Mouse (Mus musculus) thymus, adult 2 months (tissue): ENCODE measurements around the gene Scrg1. TPM values are rescaled to one million over a fixed set of nuclear protein-coding genes. Genes with fewer than 3 reads are reported as not detected.

Experiments used
- DNase-seq: peaks from one replicate; pipeline ENCODE4 v3.0.0; 2021
- H3K27ac ChIP-seq: fragments of 200-500 bp; 2 replicates; pipeline ENCODE4 v1.5.1; 2012; ENCODE audit warnings: low read length, control low read depth; ENCODE audit not compliant: control insufficient read depth, insufficient read depth
- H3K27me3 ChIP-seq: fragments of 200-500 bp; 2 replicates; pipeline ENCODE4 v1.6.1; 2012; ENCODE audit warnings: mild to moderate bottlenecking, low read length, moderate library complexity, mixed read lengths; ENCODE audit not compliant: control insufficient read depth, insufficient read depth
- H3K36me3 ChIP-seq: fragments of 200-500 bp; 2 replicates; pipeline ENCODE4 v1.6.1; 2012; ENCODE audit warnings: mild to moderate bottlenecking, low read length, moderate library complexity; ENCODE audit not compliant: control insufficient read depth, insufficient read depth
- H3K4me1 ChIP-seq: fragments of 200-500 bp; replicated peaks from 2 replicates; pipeline ENCODE4 v1.6.1; 2012; ENCODE audit warnings: low read length; ENCODE audit not compliant: control insufficient read depth, insufficient read depth
- H3K4me3 ChIP-seq: fragments of 200-500 bp; 2 replicates; pipeline ENCODE4 v1.5.1; 2012; ENCODE audit warnings: mild to moderate bottlenecking, low read length, control low read depth, moderate library complexity; ENCODE audit not compliant: control insufficient read depth, insufficient read depth
- CTCF ChIP-seq: fragments of 200-500 bp; IDR thresholded peaks from 2 replicates; pipeline ENCODE4 v1.5.1; 2012; ENCODE audit warnings: mild to moderate bottlenecking, control low read depth, low read length, moderate library complexity, borderline replicate concordance; ENCODE audit not compliant: control insufficient read depth, poor library complexity, insufficient read depth; ENCODE audit errors: extremely low read depth
- POLR2A ChIP-seq: fragments of 200-500 bp; IDR thresholded peaks from 2 replicates; pipeline ENCODE4 v1.6.1; 2012; ENCODE audit warnings: mild to moderate bottlenecking, low read length, control low read depth, moderate library complexity; ENCODE audit not compliant: control insufficient read depth, poor library complexity, insufficient read depth; ENCODE audit errors: extremely low read depth
- WGBS: fragments of 180-500 bp; shearing (Covaris S2); methylation state at CpG from one replicate; pipeline ENCODE4 v1.1.7; 2018; 5-methylcytosine and 5-hydroxymethylcytosine counted together
- polyA plus RNA-seq: library from polyadenylated mRNA; depleted of rRNA; stranded (reverse); fragments of >200 nt; gene quantifications from 2 replicates; pipeline ENCODE4 v1.2.3, GENCODE M21; 2012

Gene Scrg1
- polyA plus RNA-seq, 1 experiment = 0.16 TPM

DNA sequence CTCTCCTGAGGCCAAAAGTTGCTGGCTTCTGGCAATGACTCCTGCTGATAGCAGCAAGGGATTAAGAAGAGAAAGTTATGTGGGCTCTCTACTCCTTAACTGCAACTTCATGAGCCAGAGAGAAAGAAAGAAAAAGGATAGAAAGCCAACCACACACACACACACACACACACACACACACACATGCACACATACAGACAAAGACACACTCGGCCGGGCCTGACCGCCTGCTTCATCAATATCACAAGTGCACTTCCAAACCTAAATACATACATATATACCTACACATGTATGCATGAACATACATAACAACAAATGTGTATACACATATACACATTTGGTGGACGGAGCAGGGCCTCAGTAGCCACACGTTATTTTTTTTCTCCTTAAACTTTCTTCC is 15.1 kb downstream of the Scrg1 start:
- H3K36me3 ChIP-seq = no peaks in the 10 kb centered on the region
- H3K4me1 ChIP-seq = no peaks in the 10 kb centered on the region
- WGBS = 97% methylated on average over 5 of the region's 5 CpGs
- H3K27me3 ChIP-seq = no peaks in the 10 kb centered on the region
- TF ChIP-seq POLR2A (no peak), CTCF (no peak)
- no peak overlapping the region for H3K27ac ChIP-seq
- no peak overlapping the region for H3K4me3 ChIP-seq
- DNase-seq = no peak

DNA sequence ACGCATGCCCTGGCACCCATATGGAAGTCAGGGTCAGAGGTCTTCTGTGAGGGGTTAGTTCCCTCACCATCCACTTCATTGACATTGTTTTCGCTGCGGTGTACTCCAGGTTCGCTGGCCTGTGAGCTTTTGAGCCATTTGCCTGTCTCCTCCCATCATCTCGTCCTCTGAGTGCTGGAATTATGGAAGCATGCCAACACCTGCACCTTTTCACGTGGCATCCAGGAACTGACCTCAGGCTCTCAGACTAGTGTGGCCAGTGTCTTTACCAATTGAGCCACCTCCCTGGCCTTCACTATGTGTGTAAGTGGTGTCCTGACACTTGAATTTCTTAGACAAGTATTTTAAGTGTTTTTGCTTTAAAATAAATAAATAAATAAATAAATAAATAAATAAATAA is 18.0 kb downstream of the Scrg1 start:
- Histone ChIP-seq H3K27me3 (no peaks in the 10 kb centered on the region), H3K4me3 (no peak overlapping the region), H3K4me1 (no peaks in the 10 kb centered on the region; the same call in 1 of the 2 replicates), H3K27ac (no peak overlapping the region), H3K36me3 (no peaks in the 10 kb centered on the region)
- WGBS = 95% methylated on average over 6 of the region's 6 CpGs
- TF ChIP-seq CTCF (no peak), POLR2A (no peak)
- DNase-seq = no peak

DNA sequence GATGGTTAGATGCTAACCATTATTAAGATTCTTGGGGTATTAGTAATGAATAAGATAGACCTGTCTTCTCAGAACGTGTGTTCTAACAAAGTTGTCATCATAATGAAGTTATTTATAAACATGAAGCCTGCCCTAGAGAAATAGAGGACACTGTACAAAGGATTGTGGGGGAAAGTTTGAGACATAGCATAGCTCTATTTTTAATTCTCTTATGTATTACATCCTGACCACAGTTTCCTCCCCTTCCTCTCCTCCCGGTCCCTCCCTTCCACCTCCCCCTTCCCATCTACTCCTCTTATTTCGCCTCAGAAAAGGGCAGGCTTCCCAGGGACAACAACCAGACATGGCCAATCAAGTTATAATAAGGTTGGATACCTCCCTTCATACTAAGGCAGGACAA is 22.7 kb downstream of the Scrg1 start:
- Histone ChIP-seq H3K4me1 (no peaks in the 10 kb centered on the region; the same call in 1 of the 2 replicates), H3K27me3 (no peaks in the 10 kb centered on the region), H3K27ac (no peak overlapping the region), H3K36me3 (0 out of 2 replicates have a peak, but pooled peaks cover 6% of the 10 kb centered on the region), H3K4me3 (no peak overlapping the region)
- 18% methylated on average over 3 of the region's 3 CpGs for WGBS
- TF ChIP-seq POLR2A (no peak), CTCF (no peak)
- no peak for DNase-seq

DNA sequence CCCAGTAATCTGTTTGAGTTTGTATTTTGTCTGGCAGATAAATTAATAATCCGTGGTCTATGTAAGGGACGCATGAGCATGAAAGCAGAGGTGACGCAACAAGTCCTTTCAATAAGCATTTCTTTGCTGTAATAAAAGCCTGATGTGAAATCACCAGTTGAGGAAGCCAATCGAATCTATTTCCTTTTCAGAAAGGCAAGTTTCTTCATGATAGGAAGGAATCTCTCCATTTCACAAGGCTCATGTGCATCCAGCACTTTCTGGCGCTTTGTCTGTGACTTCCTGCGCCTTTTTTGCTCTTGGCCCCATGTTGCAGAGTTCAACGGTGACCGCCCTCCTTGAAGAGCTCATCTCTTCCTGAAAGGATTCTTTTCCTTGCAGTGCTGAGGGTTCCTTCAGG is 24.0 kb downstream of the Scrg1 start:
- no peaks in the 10 kb centered on the region for H3K27me3 ChIP-seq
- no peak for DNase-seq
- H3K4me1 ChIP-seq = no peaks in the 10 kb centered on the region; the same call in 1 of the 2 replicates
- no peak overlapping the region for H3K27ac ChIP-seq
- 0 out of 2 replicates have a peak, but pooled peaks cover 6% of the 10 kb centered on the region for H3K36me3 ChIP-seq
- TF ChIP-seq POLR2A (no peak), CTCF (no peak)
- H3K4me3 ChIP-seq = no peak overlapping the region
- WGBS = 97% methylated on average over 8 of the region's 8 CpGs

DNA sequence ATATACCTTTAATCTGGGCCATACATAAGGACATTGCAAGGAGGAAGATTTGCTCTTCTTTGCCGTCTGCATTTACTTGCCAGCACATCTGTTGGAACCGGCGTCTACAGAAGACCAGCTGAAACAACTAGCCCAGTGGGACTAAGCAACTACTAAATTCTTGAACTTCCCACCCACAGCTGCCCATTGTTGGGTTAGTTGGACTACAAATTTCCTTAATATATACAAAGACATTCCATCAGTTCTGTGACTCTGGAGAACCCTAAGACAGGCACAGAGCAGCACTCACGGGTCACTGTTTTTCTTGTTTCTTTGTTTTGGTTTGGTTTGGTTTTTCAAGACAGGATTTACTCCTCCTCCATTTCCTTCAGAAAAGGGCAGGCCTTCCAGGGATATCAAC is 24.9 kb downstream of the Scrg1 start:
- 97% methylated on average over 4 of the region's 4 CpGs for WGBS

DNA sequence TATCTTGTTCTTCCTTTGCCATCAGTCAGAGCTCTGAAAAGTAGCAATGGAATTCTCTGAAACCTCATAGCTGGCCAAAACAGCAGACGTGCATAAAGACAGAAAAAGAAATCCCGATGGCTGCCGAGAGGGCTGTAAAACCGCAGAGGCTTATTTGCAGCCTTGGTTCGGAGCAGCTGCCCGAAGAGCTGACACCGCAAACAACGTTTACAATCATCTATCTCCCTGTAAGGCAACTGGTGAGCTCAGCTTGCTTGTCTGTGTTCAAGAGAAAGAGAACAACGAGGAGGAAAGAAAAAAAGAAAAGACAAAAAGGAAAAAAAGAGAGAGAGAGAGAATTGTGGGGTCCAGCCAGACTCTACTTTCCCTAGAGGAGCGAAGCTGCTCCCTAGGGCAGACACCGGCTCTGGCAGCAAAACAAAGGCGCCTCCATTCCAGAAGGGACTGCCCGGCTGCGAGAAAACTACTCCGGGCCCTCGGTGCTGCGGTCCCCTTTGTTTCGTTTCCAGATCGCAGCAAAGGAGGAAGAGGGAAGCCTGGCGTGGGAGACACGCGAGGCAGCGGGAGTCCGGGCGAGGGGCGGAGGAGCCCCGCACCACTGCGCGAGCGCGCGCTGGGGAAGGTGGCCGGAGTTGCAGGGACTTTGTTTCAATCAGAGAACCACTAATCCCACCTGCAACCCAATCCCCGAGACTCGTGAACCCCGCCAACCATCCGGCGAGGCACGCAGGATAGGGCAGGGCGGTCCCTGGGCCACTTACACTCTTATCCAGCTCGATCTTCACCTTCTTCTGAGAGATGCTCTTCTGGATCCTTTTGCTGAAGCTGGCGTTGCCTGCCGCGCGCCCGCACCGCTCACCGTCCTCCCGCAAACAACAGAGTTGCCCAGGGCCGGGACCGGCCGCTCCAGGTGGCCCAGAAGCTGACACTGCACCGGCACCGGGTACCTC is 31.0 kb downstream of the Scrg1 start:
- Histone ChIP-seq H3K4me3 (peak overlapping the region; percentile 90), H3K36me3 (0 out of 2 replicates have a peak, but pooled peaks cover 3% of the 10 kb centered on the region), H3K27ac (peak overlapping the region; percentile 54), H3K27me3 (no peaks in the 10 kb centered on the region), H3K4me1 (0 out of 2 replicates have a peak, but pooled peaks cover 2% of the 10 kb centered on the region)
- DNase-seq = peak; percentile 54
- TF ChIP-seq POLR2A (no peak), CTCF (no peak)
- WGBS = under 1% methylated on average over 54 of the region's 54 CpGs

More for the DNA sequence above, 24.9 kb downstream of the Scrg1 start:
- Histone ChIP-seq H3K36me3 (0 out of 2 replicates have a peak, but pooled peaks cover 6% of the 10 kb centered on the region), H3K27ac (no peak overlapping the region), H3K4me3 (no peak overlapping the region), H3K4me1 (peaks cover under 1% of the 10 kb centered on the region; the same call in 1 of the 2 replicates), H3K27me3 (no peaks in the 10 kb centered on the region)
- no peak for DNase-seq
- no peak for TF ChIP-seq CTCF
- TF ChIP-seq POLR2A = no peak
